Mouse (Mus musculus) c-Kit-negative CD71-positive TER-119-positive erythroid progenitor cells, embryonic 14.5 days (primary cell): ENCODE results near the gene Naa15.
A peak's percentile ranks its signal among the peaks of the same experiment; 100 is the strongest.
"Not testable (repeated sequence)": the region's sequence is repeated elsewhere in the genome, so short reads cannot be mapped to it uniquely, and the experiment has no call there.

Source experiments
- DNase-seq: peaks from one replicate; pipeline ENCODE4 v3.0.0-alpha.2; 2013; ENCODE audit warnings: low read depth, low spot score

The Naa15 gene

GRCm38 (mm10) chr3:51415098-51416072 lies at the start of gene Naa15:
Naa15 (plus strand) TSS chr3:51415148.
- peak; percentile 91 for DNase-seq

DNA sequence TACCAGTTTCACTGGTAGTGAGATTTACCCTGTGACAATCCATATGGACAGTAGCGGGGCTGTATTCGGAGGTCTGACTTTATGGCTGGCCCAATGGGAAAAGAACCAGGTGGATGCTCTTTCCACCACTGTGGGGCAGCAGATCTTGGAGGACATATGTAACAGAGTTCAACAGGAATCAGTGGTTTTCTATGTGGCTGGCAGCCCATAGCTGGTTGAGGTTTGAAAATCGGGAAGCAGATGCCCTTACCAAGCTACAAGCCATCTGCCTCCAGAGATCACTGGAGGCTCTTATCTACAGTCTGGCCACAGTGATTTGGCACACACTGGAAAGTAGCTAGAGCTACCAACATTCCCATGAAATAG lies 49.4 kb upstream of the Naa15 start:
- DNase-seq: no peak

DNA sequence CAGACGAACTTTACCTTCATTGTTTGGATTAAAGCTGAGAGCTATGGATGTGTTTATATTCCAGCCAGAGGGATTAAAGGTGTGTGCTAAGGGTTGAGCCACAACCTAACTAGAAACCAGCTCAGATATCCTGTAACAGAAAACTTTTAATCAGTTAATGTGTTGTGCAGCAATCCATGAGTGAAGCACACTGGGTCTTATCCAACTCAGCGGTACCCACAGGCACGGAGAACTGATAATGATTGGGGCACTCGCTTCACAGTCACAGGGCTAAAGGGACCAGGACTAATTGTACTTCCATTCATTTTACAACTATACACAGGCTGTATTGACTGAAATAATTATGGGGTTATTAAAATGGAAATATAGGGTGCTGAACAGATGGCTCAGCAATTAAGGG lies 48.0 kb upstream of the Naa15 start:
- no peak for DNase-seq

DNA sequence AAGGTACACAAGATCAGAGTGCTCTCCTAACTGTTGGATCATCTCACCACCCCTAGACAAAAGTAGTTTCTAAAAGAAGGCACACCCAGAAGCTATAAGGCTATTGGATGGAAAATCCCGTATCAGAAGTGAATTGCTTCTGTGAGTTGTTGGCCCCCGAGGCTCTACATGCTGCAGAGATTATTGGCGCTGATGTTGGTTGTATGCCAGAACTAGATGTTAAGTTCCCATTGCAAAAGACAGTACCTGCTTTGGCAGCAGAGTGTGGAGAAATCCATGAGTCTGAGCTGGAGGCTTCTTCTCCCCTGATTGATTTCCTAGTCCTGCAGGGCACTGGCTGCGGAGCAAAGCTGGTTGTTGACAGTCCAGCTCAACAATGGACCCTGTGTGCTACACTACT lies 46.9 kb upstream of the Naa15 start:
- no peak for DNase-seq

DNA sequence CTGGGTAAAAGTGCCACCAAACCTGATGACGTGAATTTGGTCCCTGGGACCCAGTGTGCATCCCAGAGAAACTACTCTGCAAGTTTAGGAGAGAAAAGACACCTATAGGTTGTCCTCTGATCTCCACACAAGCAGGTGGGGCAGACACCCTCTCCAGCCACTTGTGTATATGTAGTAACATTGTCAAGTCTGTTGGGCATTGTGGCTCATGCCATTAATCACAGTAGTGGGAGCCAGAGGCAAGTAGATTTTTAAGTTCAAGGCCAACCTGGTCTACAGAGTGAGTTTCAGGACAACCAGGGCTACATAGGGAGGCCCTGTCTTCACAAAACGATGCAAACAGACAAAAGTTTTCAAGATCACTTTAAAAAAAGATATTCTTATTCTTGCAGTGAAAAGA lies 43.1 kb upstream of the Naa15 start:
- no peak for DNase-seq

DNA sequence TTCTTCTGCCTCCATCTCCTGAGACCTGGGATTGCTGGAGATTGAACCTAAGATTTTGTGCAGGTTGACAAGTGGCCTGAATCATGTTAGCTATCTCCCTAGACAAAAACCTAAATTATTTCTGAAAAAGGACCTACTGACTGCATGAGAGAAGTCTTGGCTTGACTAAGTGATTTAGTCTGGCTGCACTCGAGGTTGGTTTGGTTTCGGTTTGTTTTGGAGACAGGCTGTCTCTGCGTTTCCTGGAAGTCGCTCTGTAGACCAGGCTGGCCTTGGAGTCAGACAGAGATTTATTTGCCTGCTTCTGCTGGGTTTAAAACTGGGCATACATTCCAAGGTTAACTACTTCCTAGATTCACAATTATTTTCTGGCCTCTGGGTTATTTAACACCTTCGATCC lies 42.1 kb upstream of the Naa15 start:
- DNase-seq: no peak

DNA sequence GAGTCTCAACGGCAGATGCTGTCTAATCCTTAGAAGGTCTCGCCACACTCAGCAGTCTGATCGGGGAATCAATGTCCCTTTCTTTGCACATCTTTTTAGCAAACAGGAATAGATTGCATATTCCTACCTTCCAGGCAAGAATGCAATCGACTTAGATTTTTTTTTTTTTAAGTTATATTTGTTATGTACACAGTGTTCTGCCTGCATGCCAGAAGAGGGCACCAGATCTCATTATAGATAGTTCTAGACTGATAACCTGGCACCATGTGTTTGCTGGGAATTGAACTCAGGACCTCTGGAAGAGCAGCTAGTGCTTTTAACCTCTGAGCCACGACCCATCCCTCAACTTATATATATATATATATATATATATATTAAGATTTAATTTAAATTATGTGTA lies 41.4 kb upstream of the Naa15 start:
- no peak for DNase-seq

GRCm38 (mm10) chr3:51375307-51376265 lies 39.4 kb upstream of the Naa15 start:
- DNase-seq: peak; percentile 63

DNA sequence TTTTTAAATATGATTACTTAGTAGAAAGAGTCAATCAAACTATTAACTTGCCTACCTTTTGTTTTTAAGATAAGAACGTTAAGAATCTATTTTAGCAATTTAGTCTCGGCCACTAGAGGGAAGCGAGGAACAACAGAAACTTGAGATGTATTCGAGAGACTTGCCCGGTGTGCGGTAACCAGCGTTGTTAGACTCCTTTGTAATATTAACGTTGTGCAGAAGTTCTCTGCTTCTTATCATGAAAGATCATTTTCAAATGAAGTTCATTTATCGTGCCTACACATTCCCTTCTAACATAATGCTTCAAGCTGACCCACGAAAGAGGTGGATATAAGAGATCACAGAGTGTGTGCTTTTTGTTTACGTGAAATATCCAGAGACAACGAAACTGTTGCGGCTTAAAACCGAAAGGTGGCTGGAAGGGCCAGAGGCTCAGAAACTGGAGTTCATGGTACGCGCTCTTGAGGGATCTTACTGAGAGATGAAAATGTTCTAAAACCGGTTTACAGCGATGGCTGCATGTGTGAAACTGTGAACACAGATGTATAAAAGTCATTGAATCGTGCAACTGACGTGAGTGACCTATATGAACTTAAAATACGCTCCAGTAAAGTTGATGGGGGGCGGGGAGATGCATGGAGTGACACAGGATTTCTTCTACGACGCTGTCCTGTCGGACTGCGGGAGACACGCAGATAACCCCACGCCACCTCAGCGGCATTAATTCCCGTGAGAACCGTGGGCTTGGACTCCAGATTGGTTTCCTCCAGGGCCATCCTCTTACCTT lies 36.9 kb upstream of the Naa15 start:
- DNase-seq: no peak

DNA sequence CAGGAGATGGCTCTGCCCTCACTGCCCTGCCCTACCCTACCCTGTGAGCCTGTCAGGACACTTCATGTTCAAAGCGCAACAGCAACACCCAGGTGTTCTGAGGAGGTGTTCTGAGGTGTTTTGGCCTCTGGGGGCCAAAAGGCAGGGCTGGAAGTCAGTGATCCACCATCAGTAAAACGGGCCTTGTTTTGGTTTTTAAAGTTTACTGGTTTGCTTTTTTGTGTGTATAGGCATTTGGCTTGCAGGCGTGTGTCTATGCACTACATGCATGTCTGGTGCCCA lies 36.3 kb upstream of the Naa15 start:
- no peak for DNase-seq

DNA sequence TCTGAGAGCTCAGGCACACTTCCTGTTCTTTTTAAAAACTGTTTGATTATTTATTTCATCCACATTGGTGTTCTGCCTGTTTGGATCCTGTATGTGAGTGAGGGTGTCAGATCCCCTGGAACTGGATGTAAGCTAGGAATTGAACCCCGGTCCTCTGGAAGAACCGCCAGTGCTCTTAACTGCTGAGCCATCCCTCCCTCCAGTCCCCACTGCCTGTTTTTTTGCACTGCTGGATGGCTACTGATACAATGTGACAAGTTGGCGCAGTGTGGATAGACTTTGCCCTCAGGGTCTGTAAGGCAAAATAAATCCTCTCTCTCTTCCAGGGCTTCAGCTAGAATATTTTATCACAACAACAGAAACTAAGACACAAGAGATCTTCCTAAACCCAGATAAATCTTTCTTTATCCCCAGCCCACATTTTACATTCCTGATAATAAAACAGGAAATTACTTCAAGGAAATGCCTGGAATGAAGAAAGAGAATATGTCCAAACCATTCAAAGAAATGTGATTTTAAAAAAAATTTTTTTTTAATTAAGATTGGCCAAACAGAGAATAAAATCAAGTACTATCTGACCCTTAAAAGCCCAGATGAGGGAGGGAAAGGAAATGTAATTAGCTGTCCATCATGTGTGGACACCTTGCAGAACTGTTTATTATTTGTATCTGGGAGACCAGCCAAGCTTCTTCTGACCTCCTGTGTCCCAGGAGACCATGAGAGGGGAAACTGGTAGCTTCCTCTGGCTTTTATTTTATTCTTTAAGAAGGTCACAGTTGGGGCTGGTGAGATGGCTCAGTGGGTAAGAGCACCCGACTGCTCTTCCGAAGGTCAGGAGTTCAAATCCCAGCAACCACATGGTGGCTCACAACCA lies 34.9 kb upstream of the Naa15 start:
- no peak for DNase-seq

GRCm38 (mm10) chr3:51380660-51381014 lies 34.3 kb upstream of the Naa15 start:
- DNase-seq: no peak

DNA sequence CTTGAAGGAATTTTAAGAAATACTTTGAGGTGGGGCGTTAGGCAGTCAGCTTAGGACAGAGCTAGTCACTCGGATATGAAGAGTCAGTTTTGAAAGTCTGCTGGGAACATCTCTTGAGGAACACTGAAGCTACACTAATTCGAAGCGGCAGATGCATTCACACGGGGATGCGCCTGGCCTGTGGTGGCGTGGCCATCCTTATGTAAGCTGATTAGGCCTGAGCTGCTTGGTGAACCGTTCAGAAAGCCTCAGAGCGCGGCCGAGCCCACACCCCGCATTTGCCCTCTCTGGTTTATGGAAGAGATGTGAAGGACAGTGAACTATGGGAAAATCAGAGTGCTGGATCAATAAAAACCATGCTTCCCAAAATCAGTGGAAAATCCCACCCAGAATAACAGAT lies 31.5 kb upstream of the Naa15 start:
- no peak for DNase-seq

DNA sequence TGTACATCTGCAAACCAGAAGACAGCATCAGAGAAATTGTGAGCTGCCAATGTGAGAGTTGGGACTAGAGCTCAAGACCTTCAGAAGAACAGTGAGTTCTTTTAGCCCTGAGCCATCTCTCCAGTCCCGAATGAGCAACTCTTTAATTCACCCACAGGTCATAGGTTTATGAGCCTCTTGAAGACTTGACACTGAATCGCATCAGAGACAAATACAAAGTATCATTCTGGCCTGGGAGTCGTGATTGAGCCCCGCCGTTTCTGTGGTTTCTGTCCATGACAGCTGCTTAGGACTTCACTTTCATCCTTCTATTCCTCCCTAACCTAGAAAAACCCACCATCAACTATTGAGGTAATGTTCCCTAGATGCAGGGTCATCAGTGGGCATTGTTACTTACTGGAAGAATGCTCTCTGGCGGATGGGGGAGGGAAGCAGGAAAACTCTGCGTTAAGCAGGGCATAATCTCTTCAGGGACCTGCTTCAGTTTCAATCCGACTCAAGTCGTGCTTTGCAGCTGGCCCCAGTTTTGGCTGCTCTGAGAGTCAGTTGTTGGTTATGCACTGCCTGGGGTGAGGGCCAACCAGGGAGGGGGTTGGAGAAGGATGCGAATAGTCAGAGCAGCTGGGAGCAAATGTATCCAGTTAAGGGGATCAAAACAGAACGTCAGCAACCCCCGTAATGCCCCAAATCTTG lies 28.4 kb upstream of the Naa15 start:
- no peak for DNase-seq

DNA sequence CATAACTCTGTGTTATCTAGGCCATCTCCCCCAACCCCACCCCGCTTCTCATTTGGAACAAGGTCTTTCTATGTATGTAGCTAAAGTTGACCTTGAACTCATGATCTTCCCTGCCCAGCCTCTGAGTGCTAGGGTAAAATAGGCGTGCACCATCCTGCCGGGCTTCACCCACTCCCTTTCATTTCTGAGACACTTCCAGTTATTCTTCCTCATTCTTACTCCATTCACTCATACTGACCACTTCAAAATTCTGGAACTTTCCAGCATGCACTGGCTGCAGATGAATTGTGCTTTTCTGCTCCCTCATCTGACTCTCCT lies 27.9 kb upstream of the Naa15 start:
- DNase-seq: no peak

GRCm38 (mm10) chr3:51387868-51388381 lies 27.0 kb upstream of the Naa15 start:
- no peak for DNase-seq

DNA sequence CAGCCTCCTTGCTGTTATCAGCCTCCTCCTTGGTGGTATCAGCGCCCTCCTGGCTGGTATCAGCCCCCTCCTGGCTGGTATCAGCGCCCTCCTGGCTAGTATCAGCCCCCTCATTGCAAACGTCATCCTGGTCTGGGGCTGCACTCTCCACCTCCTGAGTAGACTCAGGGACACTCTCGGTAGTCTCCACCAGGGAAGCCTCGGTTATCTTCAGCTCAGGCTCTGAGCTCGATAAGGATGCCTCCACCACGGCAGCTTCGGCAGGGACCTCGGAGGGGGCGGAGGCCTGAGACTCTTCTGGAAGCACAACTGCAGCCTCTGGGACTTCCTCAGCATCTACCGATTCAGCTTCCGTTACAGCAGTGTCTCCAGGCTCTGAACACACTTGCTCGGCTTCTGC lies 26.0 kb upstream of the Naa15 start:
- no peak for DNase-seq

DNA sequence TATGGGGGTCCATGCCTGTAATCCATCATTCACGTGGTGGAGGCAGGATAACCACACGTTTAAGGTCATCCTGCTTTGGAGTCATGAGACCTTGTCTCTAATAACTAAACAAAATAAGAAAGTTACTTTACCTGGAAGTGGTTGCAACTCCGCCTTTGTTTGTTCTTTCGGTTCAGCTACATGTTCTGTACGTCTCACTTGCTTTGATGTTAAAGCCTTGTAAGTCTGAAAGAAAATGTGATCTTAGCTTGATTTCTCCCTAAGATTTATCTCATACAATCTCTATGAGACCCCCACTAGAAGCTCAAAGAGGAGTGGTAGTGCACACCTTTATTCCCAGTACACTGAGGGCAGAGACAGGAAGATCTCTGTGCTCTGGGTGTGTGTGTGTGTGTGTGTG lies 23.9 kb upstream of the Naa15 start:
- no peak for DNase-seq

DNA sequence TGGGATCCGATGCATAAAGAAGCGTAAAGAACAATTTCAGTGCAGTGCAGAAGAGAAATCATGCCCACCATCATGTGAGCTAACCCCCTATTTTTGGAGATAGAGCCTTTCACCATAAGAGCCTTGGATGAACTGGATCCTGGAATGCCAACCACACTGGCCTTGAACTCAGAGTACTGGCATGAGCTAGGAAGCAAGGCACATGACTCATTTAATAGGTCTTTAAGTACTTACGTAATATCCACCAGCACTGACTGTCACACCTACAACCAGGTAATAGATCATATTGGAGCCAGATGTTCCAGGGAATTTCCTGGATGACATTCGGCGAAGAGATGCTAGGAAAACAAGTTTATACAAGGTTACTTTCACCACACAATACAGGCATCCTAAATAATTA lies 23.4 kb upstream of the Naa15 start:
- DNase-seq: no peak

DNA sequence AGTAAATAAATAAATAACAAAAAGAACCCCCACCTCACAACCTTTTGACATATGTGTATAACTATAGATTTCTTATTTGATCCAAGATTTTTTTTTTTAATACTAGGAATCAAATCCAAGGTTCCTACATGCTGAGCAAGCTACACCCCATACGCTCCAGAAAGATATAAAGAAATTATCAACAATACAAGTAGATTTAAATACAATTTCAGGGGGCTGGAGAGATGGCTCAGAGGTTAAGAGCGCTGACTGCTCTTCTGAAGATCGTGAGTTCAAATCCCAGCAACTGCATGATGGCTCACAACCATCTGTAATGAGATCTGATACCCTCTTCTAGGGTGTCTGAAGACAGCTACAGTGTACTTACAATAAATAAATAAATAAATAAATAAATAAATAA lies 21.9 kb upstream of the Naa15 start:
- not testable (repeated sequence) for DNase-seq
